Comparison of ENCODE assay signal across 36 mouse cellular contexts in genomic region chr6:72330133-72330532, GRCm38 (mm10). TPM values are rescaled to one million over a fixed set of nuclear protein-coding genes. Genes with fewer than 3 reads are reported as not detected.
"Had no signal": no experiment of that assay in that cellular context is flagged by ENCODE, and none has a peak within 500 bp of the region (broad histone marks: within the 10 kb centered on the region; RNA-seq: fewer than 3 reads in every experiment).

No protein-coding gene starts in this region.

- DNase-seq: left cerebral cortex, postnatal 4 days; liver; liver, embryonic 13.5 days; liver, postnatal 0 days; lung, adult 18-20 months; lung, adult 2 months; lung, embryonic 14.5 days; lung, postnatal 10 days; lung, postnatal 14 days; lung, postnatal 36 days; lung, postnatal 4 days; midbrain, embryonic 14.5 days had no signal

- H3K9ac ChIP-seq: limb, embryonic 12.5 days; limb, embryonic 13.5 days; limb, embryonic 15.5 days; liver, embryonic 12.5 days; liver, embryonic 13.5 days; liver, embryonic 14.5 days; liver, embryonic 15.5 days; liver, postnatal 0 days; lung, embryonic 14.5 days; lung, embryonic 15.5 days; midbrain, embryonic 12.5 days; midbrain, embryonic 15.5 days; neural tube, embryonic 12.5 days had no signal

- H3K9me3 ChIP-seq: limb, embryonic 10.5 days; limb, embryonic 12.5 days; limb, embryonic 13.5 days; limb, embryonic 15.5 days; liver, embryonic 12.5 days; liver, embryonic 13.5 days; liver, embryonic 15.5 days; lung, embryonic 15.5 days; megakaryocyte, embryonic 14.5 days; midbrain, embryonic 10.5 days; midbrain, embryonic 12.5 days; midbrain, embryonic 15.5 days; neural tube, embryonic 12.5 days had no signal

- H3K4me2 ChIP-seq: limb, embryonic 12.5 days; limb, embryonic 13.5 days; limb, embryonic 15.5 days; liver, embryonic 11.5 days; liver, embryonic 12.5 days; liver, embryonic 13.5 days; liver, embryonic 15.5 days; lung, embryonic 14.5 days; lung, embryonic 15.5 days; midbrain, embryonic 12.5 days; midbrain, embryonic 15.5 days; neural tube, embryonic 12.5 days had no signal

- H3K4me1 ChIP-seq: limb, embryonic 10.5 days; limb, embryonic 12.5 days; limb, embryonic 13.5 days; limb, embryonic 15.5 days; lung, embryonic 15.5 days; midbrain, embryonic 10.5 days; midbrain, embryonic 12.5 days; midbrain, embryonic 15.5 days; neural tube, embryonic 12.5 days had no signal

- H3K27me3 ChIP-seq: limb, embryonic 12.5 days; limb, embryonic 13.5 days; limb, embryonic 15.5 days; liver, embryonic 12.5 days; liver, embryonic 13.5 days; liver, embryonic 15.5 days; lung, embryonic 15.5 days; megakaryocyte, embryonic 14.5 days; midbrain, embryonic 12.5 days; midbrain, embryonic 15.5 days; neural tube, embryonic 12.5 days had no signal

- H3K4me3 ChIP-seq: left cerebral cortex, adult 2 months; limb, embryonic 10.5 days; limb, embryonic 12.5 days; limb, embryonic 13.5 days; limb, embryonic 15.5 days; liver, embryonic 12.5 days; liver, embryonic 13.5 days; liver, embryonic 15.5 days; lung, embryonic 15.5 days; megakaryocyte, embryonic 14.5 days; midbrain, embryonic 10.5 days; midbrain, embryonic 12.5 days; midbrain, embryonic 15.5 days; myocyte; neural tube, embryonic 12.5 days had no signal

- H3K27ac ChIP-seq: left cerebral cortex, adult 2 months; limb, embryonic 10.5 days; limb, embryonic 12.5 days; limb, embryonic 13.5 days; limb, embryonic 15.5 days; liver, embryonic 12.5 days; liver, embryonic 13.5 days; liver, embryonic 14.5 days; liver, embryonic 15.5 days; lung, embryonic 15.5 days; macrophage; midbrain, embryonic 10.5 days; midbrain, embryonic 12.5 days; midbrain, embryonic 15.5 days; neural tube, embryonic 12.5 days had no signal

- ATAC-seq: liver, embryonic 12.5 days; liver, postnatal 0 days; lung, postnatal 0 days; midbrain, embryonic 15.5 days; midbrain, embryonic 16.5 days had no signal

RNA-seq across cellular contexts. Expression of gene Sftpb, which starts 25.7 kb away (rescaled TPM):
- polyA plus RNA-seq: limb, embryonic 10.5 days; limb, embryonic 11.5 days; limb, embryonic 12.5 days; limb, embryonic 13.5 days; limb, embryonic 14.5 days; limb, embryonic 15.5 days; liver, adult 2 months; liver, embryonic 11.5 days; liver, embryonic 12.5 days; liver, embryonic 13.5 days; liver, embryonic 14.5 days; liver, embryonic 15.5 days; liver, embryonic 16.5 days; macrophage; midbrain, embryonic 10.5 days; midbrain, embryonic 12.5 days; midbrain, embryonic 14.5 days; myocyte; neural tube, embryonic 11.5 days; neural tube, embryonic 12.5 days had no signal
